Mouse (Mus musculus): ENCODE measurements around the gene Clstn1. TPM values are rescaled to one million over a fixed set of nuclear protein-coding genes. Genes with fewer than 3 reads are reported as not detected.

The Clstn1 gene
- total RNA-seq, 2 experiments from 2014 or later: 27.5 to 35.0 TPM

Small RNAs within 50 kb of the gene (microRNA-seq; reads per million reads assigned to microRNA genes)
- gene Mir5616 (not detected), gene Mir7023 (not detected)

Other genes starting within 250 kb of the Clstn1 start
- 10 to 100 TPM; 31.7 to 35.5 TPM for gene Ube4b, start 159.7 kb upstream of the Clstn1 start, total RNA-seq (2021)
- 10 to 100 TPM; 14.6 to 15.4 TPM for gene Rbp7, start 131.5 kb upstream of the Clstn1 start, total RNA-seq (2021)
- not detected for gene Tmem274, start 109.1 kb upstream of the Clstn1 start, total RNA-seq (2021)
- gene Nmnat1, start 101.3 kb upstream of the Clstn1 start, total RNA-seq (2021): 10 to 100 TPM; 33.1 to 33.5 TPM
- 10 to 100 TPM; 13.1 to 14.1 TPM for gene Lzic, start 101.2 kb upstream of the Clstn1 start, total RNA-seq (2021)
- 10 to 100 TPM; 17.7 to 19.0 TPM for gene Ctnnbip1, start 68.2 kb upstream of the Clstn1 start, total RNA-seq (2021)
- gene Pik3cd, start 116.1 kb downstream of the Clstn1 start, total RNA-seq (2021): 10 to 100 TPM; 10.3 to 12.7 TPM
- gene Tmem201, start 151.6 kb downstream of the Clstn1 start, total RNA-seq (2021): 10 to 100 TPM; 44.9 to 46.7 TPM
- 10 to 100 TPM; 10.8 to 14.4 TPM for gene Slc25a33, start 187.8 kb downstream of the Clstn1 start, total RNA-seq (2021)